Mouse (Mus musculus) MEL (cell line): ENCODE measurements around the gene Mrtfb. TPM values are rescaled to one million over a fixed set of nuclear protein-coding genes. Genes with fewer than 3 reads are reported as not detected.

Experiments used
- DNase-seq: peaks from one replicate; pipeline ENCODE4 v3.0.0; 2011; ENCODE audit warnings: low read depth, low spot score
- H3K27ac ChIP-seq: 2 replicates; pipeline ENCODE4 v1.5.1; 2012; ENCODE audit warnings: low read depth, mild to moderate bottlenecking, control low read depth, low read length, moderate library complexity; ENCODE audit not compliant: control insufficient read depth
- H3K27me3 ChIP-seq, 2 experiments: fragments of 150-350 bp in 1 of 2; sonication (generic) in 1 of 2; 2 replicates each; pipeline ENCODE4 v1.6.1; 2012; ENCODE audit warnings: low read length in 2 of 2, mild to moderate bottlenecking in 2 of 2, improper control_type of control experiment in 1 of 2, moderate library complexity in 1 of 2; ENCODE audit not compliant: insufficient read depth in 2 of 2, control insufficient read depth in 1 of 2
- H3K36me3 ChIP-seq, 2 experiments: 2 replicates each; pipeline ENCODE4 v1.6.1; 2012 to 2014; ENCODE audit warnings: low read length in 2 of 2, improper control_type of control experiment in 1 of 2, inconsistent platforms in 1 of 2, mild to moderate bottlenecking in 1 of 2; ENCODE audit not compliant: insufficient read depth in 2 of 2, control insufficient read depth in 1 of 2
- H3K4me1 ChIP-seq, 2 experiments: fragments of 150-350 bp in 1 of 2; sonication (generic) in 1 of 2; 2 replicates each; pipeline ENCODE4 v1.6.1; 2012; ENCODE audit warnings: low read length in 2 of 2, improper control_type of control experiment in 1 of 2, mild to moderate bottlenecking in 1 of 2; ENCODE audit not compliant: insufficient read depth in 2 of 2, control insufficient read depth in 1 of 2
- H3K4me3 ChIP-seq, 2 experiments: fragments of 150-350 bp in 1 of 2; sonication (generic) in 1 of 2; 2 replicates each; pipeline ENCODE4 v1.5.1; 2012; ENCODE audit warnings: low read depth in 2 of 2, low read length in 2 of 2, mild to moderate bottlenecking in 2 of 2, moderate library complexity in 2 of 2, control low read depth in 1 of 2, improper control_type of control experiment in 1 of 2; ENCODE audit not compliant: control insufficient read depth in 1 of 2, insufficient read depth in 1 of 2
- H3K79me2 ChIP-seq: 2 replicates; pipeline ENCODE4 v1.6.1; 2012; ENCODE audit warnings: mild to moderate bottlenecking, low read length, moderate library complexity; ENCODE audit not compliant: control insufficient read depth, poor library complexity, insufficient read depth
- H3K9ac ChIP-seq: 2 replicates; pipeline ENCODE4 v1.6.1; 2012; ENCODE audit warnings: low read depth, mild to moderate bottlenecking, control low read depth, low read length, moderate library complexity; ENCODE audit not compliant: control insufficient read depth, poor library complexity, severe bottlenecking
- H3K9me3 ChIP-seq: fragments of 150-350 bp; sonication (generic); replicated peaks from 2 replicates; pipeline ENCODE4 v1.6.1; 2012; ENCODE audit warnings: mild to moderate bottlenecking, low read length, improper control_type of control experiment, moderate library complexity; ENCODE audit not compliant: insufficient read depth
- BHLHE40 ChIP-seq: IDR thresholded peaks from 2 replicates; pipeline ENCODE4 v1.6.1; 2012; ENCODE audit warnings: low read depth, mild to moderate bottlenecking, inconsistent platforms, low read length, improper control_type of control experiment, borderline replicate concordance
- CTCF ChIP-seq, 3 experiments: IDR thresholded peaks in 2 of 3; conservative IDR thresholded peaks in 1 of 3; 2 replicates each; pipeline ENCODE4 v1.5.1; 2011 to 2012; ENCODE audit warnings: low read length in 3 of 3, low read depth in 2 of 3, mild to moderate bottlenecking in 2 of 3, improper control_type of control experiment in 1 of 3, inconsistent platforms in 1 of 3, mixed read lengths in 1 of 3, moderate library complexity in 1 of 3; ENCODE audit not compliant: control insufficient read depth in 1 of 3, insufficient read depth in 1 of 3, poor library complexity in 1 of 3, severe bottlenecking in 1 of 3
- ELF1 ChIP-seq: IDR thresholded peaks from 2 replicates; pipeline ENCODE4 v1.6.1; 2014; ENCODE audit warnings: low read depth, mild to moderate bottlenecking, inconsistent platforms, low read length, improper control_type of control experiment, moderate library complexity
- GATA1 ChIP-seq: IDR thresholded peaks from 2 replicates; pipeline ENCODE4 v1.6.1; 2011; ENCODE audit warnings: low read depth, low read length, improper control_type of control experiment
- JUND ChIP-seq: IDR thresholded peaks from 2 replicates; pipeline ENCODE4 v1.6.1; 2011; ENCODE audit warnings: low read depth, mild to moderate bottlenecking, improper control_type of control experiment, low read length
- MAFK ChIP-seq: IDR thresholded peaks from 2 replicates; pipeline ENCODE4 v1.6.1; 2011; ENCODE audit warnings: low read depth, mild to moderate bottlenecking, low read length, improper control_type of control experiment, borderline replicate concordance
- MAZ ChIP-seq: IDR thresholded peaks from 2 replicates; pipeline ENCODE4 v1.6.1; 2012; ENCODE audit warnings: low read depth, mild to moderate bottlenecking, inconsistent platforms, low read length, improper control_type of control experiment
- MEF2A ChIP-seq: IDR thresholded peaks from 2 replicates; pipeline ENCODE4 v1.6.1; 2014; ENCODE audit warnings: low read depth, mild to moderate bottlenecking, inconsistent platforms, low read length, improper control_type of control experiment; ENCODE audit not compliant: poor library complexity, insufficient replicate concordance, severe bottlenecking; ENCODE audit errors: extremely low read depth
- MXI1 ChIP-seq: IDR thresholded peaks from 2 replicates; pipeline ENCODE4 v1.6.1; 2011; ENCODE audit warnings: mild to moderate bottlenecking, low read depth, low read length, improper control_type of control experiment
- NELFE ChIP-seq: IDR thresholded peaks from 2 replicates; pipeline ENCODE4 v1.6.1; 2011; ENCODE audit warnings: low read depth, low read length, improper control_type of control experiment
- NRF1 ChIP-seq: IDR thresholded peaks from 2 replicates; pipeline ENCODE4 v1.6.1; 2014; ENCODE audit warnings: low read depth, mild to moderate bottlenecking, inconsistent platforms, low read length, improper control_type of control experiment, moderate library complexity; ENCODE audit not compliant: poor library complexity, insufficient read depth, severe bottlenecking
- POLR2AphosphoS2 ChIP-seq: IDR thresholded peaks from 2 replicates; pipeline ENCODE4 v1.6.1; 2011; ENCODE audit warnings: low read length, improper control_type of control experiment
- POLR2AphosphoS5 ChIP-seq: IDR thresholded peaks from 2 replicates; pipeline ENCODE4 v1.6.1; 2012; ENCODE audit warnings: low read depth, borderline replicate concordance, mild to moderate bottlenecking, inconsistent platforms, low read length, moderate library complexity, mixed read lengths
- RAD21 ChIP-seq: IDR thresholded peaks from 2 replicates; pipeline ENCODE4 v1.6.1; 2011; ENCODE audit warnings: mild to moderate bottlenecking, low read depth, low read length, improper control_type of control experiment
- RCOR1 ChIP-seq: IDR thresholded peaks from 2 replicates; pipeline ENCODE4 v1.6.1; 2012; ENCODE audit warnings: low read depth, mild to moderate bottlenecking, inconsistent platforms, low read length, improper control_type of control experiment
- SMC3 ChIP-seq: IDR thresholded peaks from 2 replicates; pipeline ENCODE4 v1.6.1; 2011; ENCODE audit warnings: low read depth, low read length, improper control_type of control experiment
- TAL1 ChIP-seq: IDR thresholded peaks from 2 replicates; pipeline ENCODE4 v1.6.1; 2012; ENCODE audit warnings: mild to moderate bottlenecking, inconsistent platforms, low read length, moderate library complexity, mixed read lengths
- TCF12 ChIP-seq: IDR thresholded peaks from 2 replicates; pipeline ENCODE4 v1.6.1; 2014; ENCODE audit warnings: low read depth, mild to moderate bottlenecking, inconsistent platforms, low read length, improper control_type of control experiment, moderate library complexity
- ZC3H11A ChIP-seq: IDR thresholded peaks from 2 replicates; pipeline ENCODE4 v1.6.1; 2012; ENCODE audit warnings: low read depth, mild to moderate bottlenecking, inconsistent platforms, low read length, improper control_type of control experiment
- polyA plus RNA-seq, 2 experiments: library from polyadenylated mRNA; stranded (reverse) in 1 of 2; unstranded in 1 of 2; fragments of >175 nt in 1 of 2; fragments of >200 nt in 1 of 2; gene quantifications; 2 replicates each; pipeline versions ENCODE4 v1.2.1 to v1.2.4; 2012; ENCODE audit warnings: low replicate concordance in 2 of 2, low read depth in 1 of 2; ENCODE audit not compliant: insufficient read length in 2 of 2, insufficient read depth in 1 of 2, missing spikeins in 1 of 2
- total RNA-seq: library from RNA; depleted of rRNA; stranded (reverse); fragments of 300-350 nt; gene quantifications from 2 replicates; pipeline ENCODE4 v1.2.3, GENCODE M21; 2012

The Mrtfb gene
- total and polyA plus RNA-seq, 3 experiments: 2.7 to 6.6 TPM; not detected in 1

- no peak overlapping the region for H3K27ac ChIP-seq
- no peak for TF ChIP-seq NRF1
- no peak for TF ChIP-seq MAZ
- no peak for TF ChIP-seq SMC3
- no peak for TF ChIP-seq TCF12
- TF ChIP-seq POLR2AphosphoS5: no peak
- TF ChIP-seq TAL1: no peak
- TF ChIP-seq MAFK: no peak
- no peak for TF ChIP-seq RCOR1
- TF ChIP-seq NELFE: no peak
- no peak for TF ChIP-seq POLR2AphosphoS2
- TF ChIP-seq JUND: no peak
- no peak for TF ChIP-seq GATA1
- TF ChIP-seq BHLHE40: no peak
- TF ChIP-seq MXI1: no peak
- no peak for TF ChIP-seq CTCF (IDR thresholded peaks at IDR 0.05 in 2 of 3, conservative IDR thresholded peaks at IDR 0.05 in 1 of 3; ENCODE audit: control insufficient read depth in 1 of 3, insufficient read depth in 1 of 3, low read depth in 2 of 3, low read length in 3 of 3, poor library complexity in 1 of 3, severe bottlenecking in 1 of 3)
- no peak for TF ChIP-seq RAD21
- TF ChIP-seq MEF2A: no peak
- TF ChIP-seq ELF1: no peak
- no peaks in the 10 kb centered on the region for H3K27me3 ChIP-seq
- H3K4me3 ChIP-seq: no peak overlapping the region
- no peaks in the 10 kb centered on the region for H3K4me1 ChIP-seq
- no peaks in the 10 kb centered on the region for H3K79me2 ChIP-seq
- H3K9ac ChIP-seq: no peak overlapping the region
- H3K9me3 ChIP-seq: no peaks in the 10 kb centered on the region
- H3K36me3 ChIP-seq: no peaks in the 10 kb centered on the region
- DNase-seq: no peak
Measured at GRCm38 (mm10) chr16:13400375-13400774, 144.1 kb downstream of the Mrtfb start.

GRCm38 (mm10) chr16:13401591-13401990, 145.3 kb downstream of the Mrtfb start:
- no peaks in the 10 kb centered on the region for H3K9me3 ChIP-seq
- H3K36me3 ChIP-seq: no peaks in the 10 kb centered on the region

More at GRCm38 (mm10) chr16:13401591-13401990, 145.3 kb downstream of the Mrtfb start:
- Histone ChIP-seq H3K4me3 (no peak overlapping the region), H3K27ac (no peak overlapping the region), H3K79me2 (no peaks in the 10 kb centered on the region), H3K27me3 (no peaks in the 10 kb centered on the region), H3K9ac (no peak overlapping the region), H3K4me1 (no peaks in the 10 kb centered on the region)
- TF ChIP-seq ZC3H11A (no peak), JUND (no peak)
- no peak for DNase-seq
